Mouse (Mus musculus): Measurements from ENCODE around the gene Slc5a3. TPM values are rescaled to one million over a fixed set of nuclear protein-coding genes. Genes with fewer than 3 reads are reported as not detected.

Slc5a3 gene
- total RNA-seq, 1 experiment from 2014 or later = 25.4 TPM

- no peak for DNase-seq
Measured at GRCm38 (mm10) chr16:92119013-92119515, 60.9 kb downstream of the Slc5a3 start.

GRCm38 (mm10) chr16:92120899-92121531 lies 62.9 kb downstream of the Slc5a3 start:
- DNase-seq = no peak

DNA sequence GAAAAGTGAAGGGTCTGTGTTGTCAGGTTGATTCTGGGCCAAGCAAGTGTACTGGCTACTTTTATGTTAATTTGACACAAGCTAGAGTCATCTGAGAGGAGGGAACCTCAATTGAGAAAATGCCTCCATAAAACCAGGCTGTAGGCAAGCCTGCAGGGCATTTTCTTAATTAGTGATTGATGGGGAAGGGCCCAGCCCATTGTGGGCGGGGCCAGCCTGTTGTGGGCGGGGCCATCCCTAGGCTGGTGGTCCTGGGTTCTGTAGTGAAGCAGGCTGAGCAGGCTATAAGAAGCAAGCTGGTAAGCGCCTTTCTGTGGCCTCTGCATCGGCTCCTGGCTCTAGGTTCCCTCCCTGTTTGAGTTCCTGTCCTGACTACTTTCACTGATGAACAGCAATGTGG lies 69.1 kb downstream of the Slc5a3 start:
- DNase-seq = no peak

DNA sequence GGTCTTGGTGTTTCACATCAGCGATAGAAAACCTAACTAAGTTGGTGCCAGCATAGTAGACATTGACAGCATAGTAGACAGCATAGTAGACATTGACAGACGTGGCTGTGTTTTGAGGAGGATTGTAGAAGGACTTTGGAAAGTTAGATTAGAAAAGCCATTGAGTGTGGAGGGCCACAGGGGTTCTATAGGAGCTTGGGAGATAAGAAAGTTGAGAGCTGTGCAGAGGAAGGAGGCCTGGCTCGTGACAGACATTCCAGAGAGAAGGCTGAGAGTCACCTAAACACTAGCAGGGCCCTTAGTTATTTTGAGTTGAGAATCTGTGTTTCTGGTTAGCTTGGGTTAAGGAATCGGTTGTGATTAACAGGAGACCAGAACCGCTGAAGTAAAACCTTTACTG lies 69.5 kb downstream of the Slc5a3 start:
- no peak for DNase-seq

GRCm38 (mm10) chr16:92129843-92130242 lies 71.7 kb downstream of the Slc5a3 start:
- no peak for DNase-seq

GRCm38 (mm10) chr16:92132511-92132910 lies 74.4 kb downstream of the Slc5a3 start:
- no peak for DNase-seq

GRCm38 (mm10) chr16:92134148-92134764 lies 76.1 kb downstream of the Slc5a3 start:
- no peak for DNase-seq

- DNase-seq = no peak
Measured at GRCm38 (mm10) chr16:92136275-92136674, 78.2 kb downstream of the Slc5a3 start.

Other genes with a start within 250 kb of the Slc5a3 start
- 79.7 and 82.5 TPM in 2 replicates for gene Mrps6, start 52 bp upstream of the Slc5a3 start, total RNA-seq (2021)
- gene Gm49711, start within 50 bp of the Slc5a3 start, total RNA-seq (2021) = not detected in 2 replicates
- gene Kcne2, start 234.1 kb downstream of the Slc5a3 start, total RNA-seq (2021) = not detected in 2 replicates
- gene Smim11, start 243.0 kb downstream of the Slc5a3 start, total RNA-seq (2021) = 63.6 and 68.8 TPM in 2 replicates